Mouse (Mus musculus) forebrain, embryonic 15.5 days (tissue): ENCODE results near the gene Gm28038. TPM values are rescaled to one million over a fixed set of nuclear protein-coding genes. Genes with fewer than 3 reads are reported as not detected.

Experiments used
- ATAC-seq: fragments of 200-750 bp; cut with Nextera tagmentation; replicated peaks from 2 replicates; pipeline ENCODE4 v1.8.0; 2017; ENCODE audit warnings: mild to moderate bottlenecking, moderate TSS enrichment, moderate library complexity
- H3K27ac ChIP-seq: fragments of 300-500 bp; sonication (generic); replicated peaks from 2 replicates; pipeline ENCODE4 v1.5.1; 2015; ENCODE audit warnings: mild to moderate bottlenecking, inconsistent platforms
- H3K27me3 ChIP-seq: fragments of 300-500 bp; sonication (generic); 2 replicates; pipeline ENCODE4 v1.6.1; 2015; ENCODE audit warnings: inconsistent platforms
- H3K36me3 ChIP-seq: fragments of 300-500 bp; sonication (generic); 2 replicates; pipeline ENCODE4 v1.6.1; 2015; ENCODE audit warnings: mild to moderate bottlenecking, inconsistent platforms
- H3K4me1 ChIP-seq: fragments of 300-500 bp; sonication (generic); 2 replicates; pipeline ENCODE4 v1.6.1; 2015; ENCODE audit warnings: inconsistent platforms
- H3K4me2 ChIP-seq: fragments of 300-500 bp; sonication (generic); replicated peaks from 2 replicates; pipeline ENCODE4 v1.6.1; 2015; ENCODE audit warnings: mild to moderate bottlenecking, inconsistent platforms
- H3K4me3 ChIP-seq: fragments of 300-500 bp; sonication (generic); 2 replicates; pipeline ENCODE4 v1.5.1; 2015; ENCODE audit warnings: mild to moderate bottlenecking, inconsistent platforms
- H3K9ac ChIP-seq: fragments of 300-500 bp; sonication (generic); replicated peaks from 2 replicates; pipeline ENCODE4 v1.6.1; 2015; ENCODE audit warnings: mild to moderate bottlenecking, inconsistent platforms
- H3K9me3 ChIP-seq: fragments of 300-500 bp; sonication (generic); 2 replicates; pipeline ENCODE4 v1.6.1; 2016; ENCODE audit warnings: inconsistent platforms
- WGBS: fragments of 180-500 bp; shearing (Covaris S2); methylation state at CpG from one replicate; pipeline ENCODE4 v1.1.7; 2015; ENCODE audit warnings: mixed read lengths; 5-methylcytosine and 5-hydroxymethylcytosine counted together
- polyA plus RNA-seq: library from polyadenylated mRNA; unstranded; fragments of >200 nt; fragmentation: Nextera tagmentation; extraction: Ambion mirVana; gene quantifications from 2 replicates; pipeline ENCODE4 v1.2.1, GENCODE M21; 2015

Gene Gm28038
- polyA plus RNA-seq, 1 experiment from 2014 or later = not detected

DNA sequence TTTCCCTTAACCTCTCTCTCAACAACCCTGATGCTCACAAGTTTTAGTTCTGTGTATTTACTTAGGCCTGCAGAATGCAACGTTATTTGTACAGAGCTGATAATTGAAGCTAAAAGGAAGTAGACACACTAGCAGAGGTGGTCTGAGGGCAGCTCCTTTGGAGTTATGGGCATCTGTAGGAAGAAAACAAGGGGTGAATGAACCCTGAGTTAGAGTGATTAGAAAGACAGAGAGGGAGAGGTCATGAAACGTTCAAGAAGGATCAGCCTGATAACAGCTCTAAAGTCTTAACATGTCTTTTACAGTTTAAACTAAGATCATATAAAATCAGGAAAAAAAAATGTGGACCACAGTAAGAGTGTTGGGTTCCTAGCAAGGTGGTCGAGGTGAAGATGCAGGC, 28.5 kb downstream of the Gm28038 start:
- no peaks in the 10 kb centered on the region for H3K27me3 ChIP-seq
- whole genome bisulfite sequencing = 91% methylated on average over 3 of the region's 3 CpGs

DNA sequence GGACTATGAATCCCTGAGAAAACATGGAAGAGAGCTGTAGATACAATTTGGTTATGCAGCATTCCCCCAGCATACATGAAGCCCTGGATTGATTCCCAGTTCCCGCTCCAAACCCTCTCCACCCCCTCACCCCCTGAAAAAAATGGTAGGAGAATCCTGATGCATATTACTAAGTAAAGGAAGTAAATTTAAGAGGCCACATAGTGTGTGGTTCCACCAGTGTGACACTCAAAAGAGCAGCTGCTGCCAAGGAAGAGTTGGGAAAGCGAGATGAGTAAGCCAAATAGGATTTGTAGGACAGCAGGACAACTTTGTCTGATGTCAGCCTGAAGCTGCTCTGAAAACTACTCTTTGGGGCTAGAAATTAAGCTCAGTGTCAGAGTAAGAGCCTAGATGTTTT, 30.6 kb downstream of the Gm28038 start:
- Histone ChIP-seq H3K4me1 (no peaks in the 10 kb centered on the region), H3K27ac (no peak overlapping the region), H3K4me3 (no peak overlapping the region), H3K9me3 (no peaks in the 10 kb centered on the region), H3K27me3 (no peaks in the 10 kb centered on the region), H3K4me2 (no peak overlapping the region), H3K36me3 (peaks cover 94% of the 10 kb centered on the region), H3K9ac (no peak overlapping the region)
- 88% methylated on average over 2 of the region's 2 CpGs for WGBS
- ATAC-seq = no peak

More for the DNA sequence above, 28.5 kb downstream of the Gm28038 start:
- no peak for ATAC-seq
- no peaks in the 10 kb centered on the region for H3K4me1 ChIP-seq
- H3K4me2 ChIP-seq = no peak overlapping the region
- peaks cover 94% of the 10 kb centered on the region for H3K36me3 ChIP-seq
- H3K27ac ChIP-seq = no peak overlapping the region
- no peak overlapping the region for H3K9ac ChIP-seq
- H3K4me3 ChIP-seq = no peak overlapping the region
- H3K9me3 ChIP-seq = no peaks in the 10 kb centered on the region

DNA sequence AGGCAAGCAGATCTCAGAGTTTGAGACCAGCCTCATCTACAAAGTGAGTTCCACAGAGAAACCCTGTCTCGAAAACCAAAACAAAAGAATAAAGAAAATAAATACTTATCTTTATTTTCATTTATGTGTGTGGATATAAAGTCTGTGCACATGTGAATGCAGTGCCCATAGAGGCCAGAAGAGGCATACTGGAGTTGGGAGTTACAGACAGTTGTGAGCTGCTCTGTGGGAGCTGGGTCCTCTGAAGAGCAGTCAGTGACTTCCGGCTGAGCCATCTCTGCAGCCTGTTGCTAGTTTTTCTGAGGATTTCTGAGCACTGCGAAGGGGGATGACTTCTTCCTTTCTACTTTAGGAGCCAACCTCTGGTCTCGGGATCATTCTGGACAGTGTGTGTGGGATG, 35.3 kb downstream of the Gm28038 start:
- no peak overlapping the region for H3K4me3 ChIP-seq
- H3K4me2 ChIP-seq = no peak overlapping the region
- no peaks in the 10 kb centered on the region for H3K4me1 ChIP-seq
- ATAC-seq = no peak
- no peaks in the 10 kb centered on the region for H3K27me3 ChIP-seq
- no peaks in the 10 kb centered on the region for H3K9me3 ChIP-seq
- H3K36me3 ChIP-seq = peaks cover 89% of the 10 kb centered on the region
- 88% methylated on average over 4 of the region's 4 CpGs for WGBS
- H3K27ac ChIP-seq = no peak overlapping the region
- no peak overlapping the region for H3K9ac ChIP-seq

- Histone ChIP-seq H3K4me3 (no peak overlapping the region), H3K4me1 (no peaks in the 10 kb centered on the region), H3K4me2 (no peak overlapping the region), H3K9ac (no peak overlapping the region), H3K36me3 (peaks cover 92% of the 10 kb centered on the region), H3K27ac (no peak overlapping the region), H3K27me3 (no peaks in the 10 kb centered on the region), H3K9me3 (no peaks in the 10 kb centered on the region)
- WGBS = 95% methylated on average over 5 of the region's 5 CpGs
- ATAC-seq = no peak
Measured at GRCm38 (mm10) chr2:30316955-30317354, 36.1 kb downstream of the Gm28038 start.

GRCm38 (mm10) chr2:30319260-30319659, 38.4 kb downstream of the Gm28038 start:
- H3K9ac ChIP-seq = no peak overlapping the region
- no peak for ATAC-seq
- H3K4me1 ChIP-seq = no peaks in the 10 kb centered on the region
- no peaks in the 10 kb centered on the region for H3K9me3 ChIP-seq
- no peak overlapping the region for H3K27ac ChIP-seq
- H3K4me2 ChIP-seq = no peak overlapping the region
- no peak overlapping the region for H3K4me3 ChIP-seq
- peaks cover 92% of the 10 kb centered on the region for H3K36me3 ChIP-seq
- 92% methylated on average over 4 of the region's 4 CpGs for WGBS
- H3K27me3 ChIP-seq = no peaks in the 10 kb centered on the region

DNA sequence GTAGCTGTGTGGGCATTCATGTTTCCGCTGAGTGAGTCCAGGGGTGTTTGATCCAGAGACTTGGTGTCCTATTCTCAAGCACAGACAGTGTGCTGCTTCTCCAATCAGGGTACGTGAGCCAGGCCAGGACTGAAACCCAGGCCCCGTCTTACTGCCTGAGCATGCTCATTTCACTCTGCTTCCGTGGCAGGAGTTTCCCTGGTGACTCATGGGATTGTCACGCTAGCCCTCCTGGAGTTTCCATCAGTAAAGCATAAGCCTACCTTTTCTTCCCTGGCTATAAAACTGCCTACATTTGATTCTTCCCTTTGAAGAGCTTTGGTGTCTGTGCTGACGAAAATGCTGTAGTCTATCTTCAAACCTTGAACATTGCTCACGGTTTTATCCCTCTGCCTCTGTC, 42.3 kb downstream of the Gm28038 start:
- no peak for ATAC-seq
- H3K9ac ChIP-seq = no peak overlapping the region
- no peaks in the 10 kb centered on the region for H3K27me3 ChIP-seq
- WGBS = 92% methylated on average over 7 of the region's 7 CpGs
- H3K4me3 ChIP-seq = no peak overlapping the region
- no peak overlapping the region for H3K4me2 ChIP-seq
- H3K9me3 ChIP-seq = no peaks in the 10 kb centered on the region
- H3K4me1 ChIP-seq = no peaks in the 10 kb centered on the region
- no peak overlapping the region for H3K27ac ChIP-seq
- peaks cover 91% of the 10 kb centered on the region for H3K36me3 ChIP-seq

DNA sequence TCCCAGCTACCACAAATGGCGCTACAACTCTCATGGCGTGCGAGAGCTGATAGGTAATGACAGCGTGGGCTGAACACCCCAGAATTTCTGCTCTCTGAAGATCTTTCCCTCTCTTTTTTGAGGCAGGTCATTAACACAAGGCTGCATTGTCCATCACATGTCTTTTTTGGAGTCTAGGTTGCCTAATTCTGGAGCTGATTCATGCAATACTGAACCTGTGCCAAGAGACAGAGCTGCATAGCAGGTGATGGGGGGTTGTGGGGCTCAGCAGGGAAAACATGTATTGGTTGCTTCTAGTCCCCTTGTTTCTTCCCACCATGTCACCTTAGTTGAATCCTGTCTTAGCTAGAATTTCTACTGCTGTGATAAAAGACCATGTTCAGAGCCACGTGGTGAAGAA, 44.5 kb downstream of the Gm28038 start:
- no peak for ATAC-seq
- Histone ChIP-seq H3K27me3 (no peaks in the 10 kb centered on the region), H3K27ac (no peak overlapping the region), H3K4me1 (no peaks in the 10 kb centered on the region), H3K9ac (no peak overlapping the region), H3K4me3 (no peak overlapping the region), H3K4me2 (no peak overlapping the region), H3K9me3 (no peaks in the 10 kb centered on the region), H3K36me3 (peaks cover 94% of the 10 kb centered on the region)
- WGBS = 96% methylated on average over 5 of the region's 5 CpGs

- Histone ChIP-seq H3K9ac (no peak overlapping the region), H3K27ac (no peak overlapping the region), H3K36me3 (peaks cover 93% of the 10 kb centered on the region), H3K9me3 (no peaks in the 10 kb centered on the region), H3K4me2 (no peak overlapping the region), H3K4me1 (no peaks in the 10 kb centered on the region), H3K4me3 (no peak overlapping the region), H3K27me3 (no peaks in the 10 kb centered on the region)
- WGBS = 93% methylated on average over 7 of the region's 7 CpGs
- ATAC-seq = no peak
Measured at GRCm38 (mm10) chr2:30327276-30327675, 46.4 kb downstream of the Gm28038 start.

- H3K27ac ChIP-seq = no peak overlapping the region
- no peak overlapping the region for H3K4me3 ChIP-seq
- no peaks in the 10 kb centered on the region for H3K9me3 ChIP-seq
- no peak for ATAC-seq
- peaks cover 93% of the 10 kb centered on the region for H3K36me3 ChIP-seq
- H3K9ac ChIP-seq = no peak overlapping the region
- H3K4me2 ChIP-seq = no peak overlapping the region
- H3K27me3 ChIP-seq = no peaks in the 10 kb centered on the region
- WGBS = 88% methylated on average over 3 of the region's 3 CpGs
- no peaks in the 10 kb centered on the region for H3K4me1 ChIP-seq
Measured at GRCm38 (mm10) chr2:30328791-30329190, 47.9 kb downstream of the Gm28038 start.

- Histone ChIP-seq H3K9me3 (no peaks in the 10 kb centered on the region), H3K9ac (no peak overlapping the region), H3K4me1 (no peaks in the 10 kb centered on the region), H3K27ac (no peak overlapping the region), H3K36me3 (peaks cover 92% of the 10 kb centered on the region), H3K4me3 (no peak overlapping the region), H3K4me2 (no peak overlapping the region), H3K27me3 (no peaks in the 10 kb centered on the region)
- 95% methylated on average over 2 of the region's 2 CpGs for WGBS
- ATAC-seq = no peak
Measured at GRCm38 (mm10) chr2:30335324-30335723, 54.5 kb downstream of the Gm28038 start.

DNA sequence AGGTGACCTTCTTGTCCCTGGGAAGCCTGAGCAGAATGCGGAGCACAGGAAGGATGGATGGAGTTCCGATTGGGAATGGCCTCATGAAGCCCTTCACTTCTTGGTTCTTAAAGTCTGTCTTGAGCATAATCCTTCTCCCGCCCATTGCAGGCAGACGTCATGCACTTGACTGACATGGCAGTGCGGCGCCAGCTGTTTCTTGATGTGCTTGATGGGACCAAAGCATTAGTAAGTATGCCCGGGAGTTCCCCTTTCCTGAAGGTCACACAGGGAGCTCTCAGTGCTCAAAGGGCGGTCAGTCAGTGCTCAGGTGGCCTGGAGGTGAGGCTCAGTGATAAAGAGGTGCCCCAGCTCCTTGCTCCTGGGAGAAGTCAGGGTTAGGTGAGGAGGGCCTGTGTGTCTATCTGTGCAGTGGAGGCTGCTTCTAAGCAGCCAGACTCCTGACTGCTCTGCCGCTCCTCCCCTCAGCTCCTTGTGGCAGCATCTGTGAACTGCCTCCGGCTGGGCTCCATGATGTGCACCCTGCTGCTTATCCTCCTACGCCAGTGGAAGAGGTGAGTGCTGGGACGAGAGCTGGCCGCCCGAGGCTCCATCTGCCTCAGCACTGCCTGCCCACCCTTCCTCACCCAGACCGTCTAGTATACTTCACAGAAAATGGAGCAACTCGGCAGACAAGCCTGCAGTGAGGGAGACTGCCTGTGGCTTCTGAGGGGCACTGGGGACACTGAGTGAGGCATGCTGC, 55.5 kb downstream of the Gm28038 start:
- Histone ChIP-seq H3K27me3 (no peaks in the 10 kb centered on the region), H3K4me2 (no peak overlapping the region), H3K4me3 (no peak overlapping the region), H3K27ac (no peak overlapping the region), H3K4me1 (no peaks in the 10 kb centered on the region), H3K36me3 (peaks cover 93% of the 10 kb centered on the region), H3K9me3 (no peaks in the 10 kb centered on the region), H3K9ac (no peak overlapping the region)
- 85% methylated on average over 16 of the region's 16 CpGs for WGBS
- no peak for ATAC-seq

DNA sequence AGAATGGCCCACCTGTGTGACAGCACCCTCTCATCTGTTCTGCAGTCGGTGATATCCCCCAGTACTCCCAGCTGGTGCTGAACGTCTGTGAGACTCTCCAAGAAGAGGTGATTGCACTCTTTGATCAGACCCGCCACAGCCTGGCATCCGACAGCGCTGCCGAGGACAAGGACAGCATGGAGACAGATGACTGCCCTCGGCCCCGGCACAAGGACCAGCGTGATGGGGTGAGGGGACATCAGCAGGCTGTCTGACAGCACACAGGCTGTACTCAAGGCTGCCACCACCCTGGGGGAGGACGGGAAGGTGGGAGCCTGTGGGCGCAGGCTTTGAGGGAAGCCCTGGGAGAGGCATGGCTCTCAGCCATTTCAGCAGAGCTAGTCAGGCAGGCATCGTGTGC, 56.3 kb downstream of the Gm28038 start:
- H3K36me3 ChIP-seq = peaks cover 93% of the 10 kb centered on the region
- H3K9me3 ChIP-seq = no peaks in the 10 kb centered on the region
- no peaks in the 10 kb centered on the region for H3K4me1 ChIP-seq
- no peaks in the 10 kb centered on the region for H3K27me3 ChIP-seq
- H3K4me2 ChIP-seq = no peak overlapping the region
- H3K4me3 ChIP-seq = no peak overlapping the region
- no peak for ATAC-seq
- H3K27ac ChIP-seq = no peak overlapping the region
- H3K9ac ChIP-seq = no peak overlapping the region
- 87% methylated on average over 12 of the region's 12 CpGs for WGBS

DNA sequence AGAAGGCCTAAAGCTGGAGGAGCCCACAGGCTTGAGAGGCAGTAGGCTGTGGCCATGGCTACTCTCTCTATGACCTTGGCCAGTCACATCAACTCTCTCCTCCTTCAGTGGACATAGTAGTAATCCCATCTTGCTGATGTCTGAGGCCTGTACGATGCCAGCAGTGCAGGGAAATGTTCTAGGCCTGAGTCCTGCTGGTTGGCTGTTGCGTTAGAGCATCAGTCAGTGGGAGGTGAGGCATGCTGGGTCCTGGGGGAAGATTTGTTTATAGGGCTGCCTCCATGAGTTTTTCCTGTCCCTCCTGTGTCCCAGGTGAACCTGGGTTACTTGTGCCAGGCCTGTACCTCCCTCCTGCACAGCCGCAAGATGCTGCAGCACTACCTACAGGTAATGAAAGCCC, 61.2 kb downstream of the Gm28038 start:
- Histone ChIP-seq H3K4me3 (no peak overlapping the region), H3K4me1 (no peaks in the 10 kb centered on the region), H3K27me3 (no peaks in the 10 kb centered on the region), H3K27ac (no peak overlapping the region), H3K9ac (no peak overlapping the region), H3K4me2 (no peak overlapping the region), H3K36me3 (peaks cover 88% of the 10 kb centered on the region), H3K9me3 (no peaks in the 10 kb centered on the region)
- ATAC-seq = no peak
- 96% methylated on average over 3 of the region's 3 CpGs for WGBS
